Mouse (Mus musculus): ENCODE results near the gene Gpr35. TPM values are rescaled to one million over a fixed set of nuclear protein-coding genes. Genes with fewer than 3 reads are reported as not detected.

The Gpr35 gene
- polyA plus RNA-seq, 1 experiment from 2014 or later = 0.50 TPM

DNA sequence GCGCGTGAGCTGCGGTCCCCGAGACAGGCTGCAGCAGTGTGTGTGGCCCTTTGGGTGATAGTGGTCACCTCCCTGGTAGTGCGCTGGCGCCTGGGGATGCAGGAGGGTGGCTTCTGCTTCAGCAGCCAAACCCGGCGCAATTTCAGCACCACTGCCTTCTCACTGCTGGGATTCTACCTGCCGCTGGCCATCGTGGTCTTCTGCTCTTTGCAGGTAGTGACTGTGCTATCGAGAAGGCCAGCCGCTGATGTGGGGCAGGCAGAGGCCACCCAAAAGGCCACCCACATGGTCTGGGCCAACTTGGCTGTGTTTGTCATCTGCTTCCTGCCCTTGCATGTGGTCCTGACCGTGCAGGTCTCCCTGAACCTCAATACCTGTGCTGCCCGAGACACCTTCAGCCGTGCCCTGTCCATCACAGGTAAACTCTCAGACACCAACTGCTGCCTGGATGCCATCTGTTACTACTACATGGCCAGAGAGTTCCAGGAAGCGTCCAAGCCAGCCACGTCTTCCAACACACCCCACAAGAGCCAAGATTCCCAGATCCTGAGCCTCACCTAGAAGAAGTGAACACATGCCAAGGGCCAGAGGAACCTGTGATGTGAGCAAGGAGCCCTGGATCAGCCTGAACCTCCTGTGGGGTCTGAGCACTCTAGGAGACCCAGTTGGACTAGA lies 32.4 kb downstream of the Gpr35 start:
- no peak for ATAC-seq (ENCODE audit: insufficient read depth)
- Histone ChIP-seq H3K9me3 (ENCODE audit: low read depth, low read length) (no peaks in the 10 kb centered on the region), H3K4me3 (ENCODE audit: low read depth, low read length) (no peak overlapping the region), H3K27ac (ENCODE audit: low read depth) (no peak overlapping the region), H3K4me1 (ENCODE audit: insufficient read depth) (peaks cover 5% of the 10 kb centered on the region; the same call in 1 of the 2 replicates), H3K9ac (no peak overlapping the region), H3K4me2 (no peak overlapping the region), H3K36me3 (ENCODE audit: insufficient read depth) (no peaks in the 10 kb centered on the region), H3K27me3 (ENCODE audit: insufficient read depth, low read length) (no peaks in the 10 kb centered on the region)
- DNase-seq = no peak
- 88% methylated on average over 17 of the region's 17 CpGs for WGBS
- TF ChIP-seq CTCF (IDR thresholded peaks at IDR 0.05; ENCODE audit: low read depth) = no peak

DNA sequence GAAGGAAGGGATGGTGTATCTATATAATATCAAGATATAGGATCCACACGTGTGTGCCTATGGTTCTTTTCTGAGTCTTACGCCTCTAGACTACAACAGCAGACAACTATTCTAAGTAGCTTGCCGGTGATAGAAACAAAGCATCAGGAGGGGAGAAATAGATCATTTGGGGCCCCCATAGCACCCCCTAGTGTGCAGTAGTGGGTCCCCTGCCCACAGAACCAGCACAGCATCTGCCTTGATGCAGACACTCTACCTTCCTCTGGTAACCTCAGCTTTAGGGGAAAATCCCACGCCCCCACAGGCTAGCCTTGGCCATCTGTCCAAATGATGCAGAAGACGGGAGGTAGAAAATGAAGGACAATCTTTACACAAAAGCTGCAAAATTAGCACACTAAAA lies 34.3 kb downstream of the Gpr35 start:
- no peak overlapping the region for H3K4me2 ChIP-seq
- ATAC-seq (ENCODE audit: insufficient read depth) = no peak

DNA sequence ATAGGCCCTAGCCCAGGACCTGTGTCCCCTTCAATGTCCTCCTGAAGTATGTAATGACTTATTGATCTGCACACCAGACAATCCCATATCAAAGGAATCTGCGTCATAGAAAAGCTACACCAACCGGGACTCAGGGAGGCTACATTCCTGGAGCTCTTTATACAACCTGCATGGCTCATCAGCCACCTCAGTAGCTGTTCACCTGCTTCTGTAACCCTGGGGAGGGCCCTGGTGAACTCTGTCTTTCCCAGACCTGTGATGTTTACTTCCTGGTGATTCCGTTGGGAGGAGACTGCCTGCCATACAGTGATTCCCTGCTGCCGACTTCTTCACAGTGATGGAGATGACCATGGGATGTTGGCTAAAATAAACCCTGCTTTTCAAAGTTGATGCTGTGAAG lies 38.2 kb downstream of the Gpr35 start:
- Histone ChIP-seq H3K4me1 (ENCODE audit: insufficient read depth) (no peaks in the 10 kb centered on the region), H3K4me3 (ENCODE audit: low read depth, low read length) (no peak overlapping the region), H3K27me3 (ENCODE audit: insufficient read depth, low read length) (no peaks in the 10 kb centered on the region), H3K4me2 (no peak overlapping the region), H3K9ac (no peak overlapping the region), H3K9me3 (ENCODE audit: low read depth, low read length) (no peaks in the 10 kb centered on the region), H3K36me3 (ENCODE audit: insufficient read depth) (no peaks in the 10 kb centered on the region), H3K27ac (ENCODE audit: low read depth) (no peak overlapping the region)
- no peak for TF ChIP-seq CTCF (IDR thresholded peaks at IDR 0.05; ENCODE audit: low read depth)
- DNase-seq (no peak), ATAC-seq (ENCODE audit: insufficient read depth) (no peak)
- 40% methylated on average over 4 of the region's 4 CpGs for WGBS

More for the DNA sequence above, 34.3 kb downstream of the Gpr35 start:
- no peaks in the 10 kb centered on the region for H3K36me3 ChIP-seq (ENCODE audit: insufficient read depth)
- 85% methylated on average over 5 of the region's 5 CpGs for WGBS
- H3K4me3 ChIP-seq (ENCODE audit: low read depth, low read length) = no peak overlapping the region
- no peak overlapping the region for H3K27ac ChIP-seq (ENCODE audit: low read depth)
- no peaks in the 10 kb centered on the region for H3K4me1 ChIP-seq (ENCODE audit: insufficient read depth)
- no peak for DNase-seq
- H3K27me3 ChIP-seq (ENCODE audit: insufficient read depth, low read length) = no peaks in the 10 kb centered on the region
- TF ChIP-seq CTCF (IDR thresholded peaks at IDR 0.05; ENCODE audit: low read depth) = no peak
- no peaks in the 10 kb centered on the region for H3K9me3 ChIP-seq (ENCODE audit: low read depth, low read length)
- H3K9ac ChIP-seq = no peak overlapping the region

DNA sequence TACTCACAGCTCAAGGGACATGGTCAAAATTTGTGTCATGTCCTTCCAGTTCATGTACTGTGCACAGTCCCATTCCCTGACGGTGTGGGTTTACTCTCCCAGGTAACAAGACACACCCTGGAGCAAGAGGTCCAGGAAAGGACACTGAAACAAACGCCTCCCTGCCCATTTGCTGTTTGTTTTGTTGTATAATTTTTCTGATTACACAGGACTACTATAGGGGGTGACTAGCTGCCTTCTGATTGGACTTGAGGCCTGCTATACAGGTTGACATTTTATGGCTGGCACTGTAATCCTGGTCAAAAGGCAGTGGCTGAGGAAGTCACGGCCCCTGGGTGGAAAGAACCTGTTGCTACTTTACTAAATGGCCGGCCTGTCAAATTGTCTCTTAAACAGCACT lies 39.2 kb downstream of the Gpr35 start:
- no peak for TF ChIP-seq CTCF (IDR thresholded peaks at IDR 0.05; ENCODE audit: low read depth)
- WGBS = 56% methylated on average over 4 of the region's 4 CpGs
- Histone ChIP-seq H3K9me3 (ENCODE audit: low read depth, low read length) (no peaks in the 10 kb centered on the region), H3K4me1 (ENCODE audit: insufficient read depth) (no peaks in the 10 kb centered on the region), H3K9ac (no peak overlapping the region), H3K27ac (ENCODE audit: low read depth) (no peak overlapping the region), H3K36me3 (ENCODE audit: insufficient read depth) (no peaks in the 10 kb centered on the region), H3K4me3 (ENCODE audit: low read depth, low read length) (no peak overlapping the region), H3K4me2 (no peak overlapping the region), H3K27me3 (ENCODE audit: insufficient read depth, low read length) (no peaks in the 10 kb centered on the region)
- ATAC-seq (ENCODE audit: insufficient read depth) = no peak
- DNase-seq = no peak

DNA sequence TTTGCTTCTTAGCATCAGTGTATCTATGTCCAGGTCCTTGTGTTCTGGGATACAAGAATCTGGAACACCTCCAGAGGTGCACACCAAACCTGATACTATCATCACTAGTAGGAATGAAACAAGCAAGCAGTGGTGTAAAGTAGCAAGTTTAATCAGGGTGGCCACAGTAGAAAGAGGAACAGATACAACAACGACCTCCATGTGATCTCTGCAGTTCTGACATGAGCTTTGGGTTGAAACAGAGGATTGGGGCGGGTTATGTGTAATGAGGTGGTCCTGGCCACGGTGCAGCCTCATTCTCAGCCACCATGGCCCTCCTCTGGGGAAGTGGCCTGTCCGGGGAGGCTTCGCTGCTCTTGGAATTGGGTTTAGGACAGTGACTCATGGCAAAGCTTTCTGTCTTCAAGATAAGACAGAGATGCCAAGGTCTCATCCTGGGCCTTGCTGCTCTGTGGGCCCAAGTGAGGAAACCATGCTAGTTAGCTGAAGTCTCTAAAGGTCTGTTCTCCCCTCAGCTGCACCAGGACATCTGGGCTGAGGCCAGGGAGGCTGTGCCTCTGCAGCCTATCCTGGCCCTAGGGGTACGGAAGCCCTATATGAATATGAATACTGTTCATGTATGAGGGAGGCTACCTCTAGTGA lies 41.7 kb downstream of the Gpr35 start:
- H3K9me3 ChIP-seq (ENCODE audit: low read depth, low read length) = no peaks in the 10 kb centered on the region
- ATAC-seq (ENCODE audit: insufficient read depth) (no peak), DNase-seq (no peak)
- no peak overlapping the region for H3K27ac ChIP-seq (ENCODE audit: low read depth)
- no peak overlapping the region for H3K4me2 ChIP-seq
- WGBS = 69% methylated on average over 6 of the region's 6 CpGs
- H3K4me3 ChIP-seq (ENCODE audit: low read depth, low read length) = no peak overlapping the region
- H3K4me1 ChIP-seq (ENCODE audit: insufficient read depth) = no peaks in the 10 kb centered on the region
- H3K9ac ChIP-seq = no peak overlapping the region
- no peaks in the 10 kb centered on the region for H3K36me3 ChIP-seq (ENCODE audit: insufficient read depth)
- no peak for TF ChIP-seq CTCF (IDR thresholded peaks at IDR 0.05; ENCODE audit: low read depth)
- H3K27me3 ChIP-seq (ENCODE audit: insufficient read depth, low read length) = no peaks in the 10 kb centered on the region

DNA sequence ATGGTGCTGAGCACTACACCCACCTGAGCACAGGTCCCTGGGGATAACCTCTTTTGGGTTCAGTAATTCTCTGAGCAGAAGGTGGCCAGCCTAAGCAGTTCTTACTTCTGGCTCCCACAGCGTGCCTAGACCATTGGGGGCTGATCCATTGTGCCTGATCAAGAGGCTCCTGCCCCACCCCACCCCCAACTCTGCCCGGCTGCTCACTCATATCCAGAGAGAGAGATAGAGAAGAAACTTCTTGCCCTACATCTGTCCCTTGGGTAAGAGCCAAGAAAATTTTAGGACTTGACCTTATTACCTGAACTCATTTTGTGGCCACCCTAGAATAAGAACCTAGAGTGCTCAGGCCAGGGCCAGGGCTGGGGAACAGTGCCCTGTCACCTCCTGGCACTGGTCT lies 42.2 kb downstream of the Gpr35 start:
- Histone ChIP-seq H3K4me2 (no peak overlapping the region), H3K27me3 (ENCODE audit: insufficient read depth, low read length) (no peaks in the 10 kb centered on the region), H3K36me3 (ENCODE audit: insufficient read depth) (no peaks in the 10 kb centered on the region), H3K4me1 (ENCODE audit: insufficient read depth) (no peaks in the 10 kb centered on the region), H3K9me3 (ENCODE audit: low read depth, low read length) (no peaks in the 10 kb centered on the region), H3K9ac (no peak overlapping the region), H3K4me3 (ENCODE audit: low read depth, low read length) (no peak overlapping the region), H3K27ac (ENCODE audit: low read depth) (no peak overlapping the region)
- DNase-seq (no peak), ATAC-seq (ENCODE audit: insufficient read depth) (no peak)
- TF ChIP-seq CTCF (IDR thresholded peaks at IDR 0.05; ENCODE audit: low read depth) = no peak
- 69% methylated on average over 2 of the region's 2 CpGs for WGBS

DNA sequence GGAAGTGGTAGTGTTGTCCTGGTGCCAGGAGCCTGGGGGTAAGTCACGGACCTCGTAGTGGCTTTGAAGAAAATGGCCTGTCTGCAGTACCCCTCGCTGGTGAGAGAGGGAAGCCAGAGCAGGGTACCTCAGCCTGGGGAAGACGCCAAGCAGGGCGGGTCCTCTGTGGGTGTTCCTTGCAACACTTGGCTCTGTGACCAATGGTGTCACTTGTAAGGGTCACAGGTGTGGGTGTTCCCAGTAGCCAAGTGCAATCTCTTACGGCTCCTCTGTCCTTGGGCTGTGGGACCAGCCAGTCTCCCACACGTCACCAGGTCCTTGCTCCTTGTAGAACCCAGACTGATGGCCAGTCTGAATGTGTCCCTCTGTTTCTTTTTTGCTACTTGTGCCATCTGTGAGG lies 55.4 kb downstream of the Gpr35 start, which contains the start of gene Aqp12:
Aqp12 (plus strand) TSS at position 274 of the 400 bp plus-strand sequence.
- Histone ChIP-seq H3K4me3 (ENCODE audit: low read depth, low read length) (no peak within 1 kb of the TSS), H3K27ac (ENCODE audit: low read depth) (no peak within 1 kb of the TSS), H3K4me1 (ENCODE audit: insufficient read depth) (no peaks in the 10 kb centered on the region), H3K4me2 (no peak within 1 kb of the TSS), H3K27me3 (ENCODE audit: insufficient read depth, low read length) (no peaks in the 10 kb centered on the region), H3K9ac (no peak within 1 kb of the TSS), H3K9me3 (ENCODE audit: low read depth, low read length) (no peaks in the 10 kb centered on the region), H3K36me3 (ENCODE audit: insufficient read depth) (no peaks in the 10 kb centered on the region)
- no peak for ATAC-seq (ENCODE audit: insufficient read depth)
- no peak for DNase-seq
- 62% methylated on average over 7 of the region's 7 CpGs for WGBS
- no peak for TF ChIP-seq CTCF (IDR thresholded peaks at IDR 0.05; ENCODE audit: low read depth)

Measured in lung, embryonic 14.5 days (tissue).